In genomic region chr7:110972796-110973195, GRCm38 (mm10) we compare ENCODE assay signal across 18 mouse cellular contexts. TPM values are rescaled to one million over a fixed set of nuclear protein-coding genes. Genes with fewer than 3 reads are reported as not detected.
DNase-seq lines count a peak whose midpoint lies in the region; ATAC-seq and TF ChIP-seq lines count a peak whose summit lies in the region.
"Had no signal": no experiment of that assay in that cellular context is flagged by ENCODE, and none has a peak within 500 bp of the region (broad histone marks: within the 10 kb centered on the region; RNA-seq: fewer than 3 reads in every experiment).

No protein-coding gene starts in this region.

- H3K27me3 ChIP-seq in kidney, adult 2 months (replicated peaks; ENCODE audit: control insufficient read depth, insufficient read depth, low read length) = no peaks in the 10 kb centered on the region
- no peaks in the 10 kb centered on the region for H3K27me3 ChIP-seq in kidney, embryonic 14.5 days (ENCODE audit: control insufficient read depth, insufficient read depth, low read length)
- H3K27me3 ChIP-seq: forebrain, embryonic 13.5 days; heart, embryonic 15.5 days had no signal

- peak overlapping the region; percentile 5 for H3K27ac ChIP-seq in kidney, adult 2 months (ENCODE audit: insufficient read depth, low read depth, low read length)
- H3K27ac ChIP-seq in kidney, embryonic 14.5 days (ENCODE audit: low read depth, low read length) = peak overlapping the region; percentile 56; the same call in 1 of the 2 replicates
- H3K27ac ChIP-seq: embryonic facial prominence, embryonic 10.5 days; forebrain, embryonic 13.5 days; heart, adult 2 months; heart, embryonic 15.5 days had no signal

- DNase-seq in kidney, adult 2 months = peak; percentile 71
- peak; percentile 48 for DNase-seq in kidney, postnatal 10 days
- DNase-seq in spleen, postnatal 36 days (ENCODE audit: low spot score in 2 of 2) = no peak
- no peak for DNase-seq in yolk sac, embryonic 10.5 days (ENCODE audit: low spot score)
- no peak for DNase-seq in urinary bladder, adult 18-20 months (ENCODE audit: low spot score in 2 of 2)
- DNase-seq: adrenal gland, adult 8-10 months; adrenal gland, postnatal 36 days; cerebellum, adult 2 months; cerebellum, postnatal 10 days; forebrain, postnatal 0 days; gastrocnemius, postnatal 14 days; heart, adult 2 months; heart, postnatal 14 days had no signal

- no peak overlapping the region for H3K4me3 ChIP-seq in kidney, adult 2 months (ENCODE audit: insufficient read depth, low read depth, low read length)
- H3K4me3 ChIP-seq in kidney, embryonic 14.5 days (ENCODE audit: low read length) = no peak overlapping the region
- H3K4me3 ChIP-seq: embryonic facial prominence, embryonic 10.5 days; forebrain, embryonic 13.5 days; heart, adult 2 months; heart, embryonic 15.5 days had no signal

- no peaks in the 10 kb centered on the region for H3K36me3 ChIP-seq in kidney, adult 2 months (ENCODE audit: control insufficient read depth, insufficient read depth, low read length)
- H3K36me3 ChIP-seq in kidney, embryonic 14.5 days (ENCODE audit: control insufficient read depth, insufficient read depth, low read length) = no peaks in the 10 kb centered on the region
- H3K36me3 ChIP-seq: embryonic facial prominence, embryonic 10.5 days; heart, embryonic 15.5 days had no signal

- TF ChIP-seq POLR2A in kidney, adult 2 months (IDR thresholded peaks at IDR 0.05; ENCODE audit: low read depth, low read length) = no peak

- H3K4me2 ChIP-seq in kidney, embryonic 14.5 days (replicated peaks; ENCODE audit: low read depth, low read length) = no peak overlapping the region
- H3K4me2 ChIP-seq: forebrain, embryonic 13.5 days; heart, embryonic 11.5 days; heart, embryonic 15.5 days had no signal

- TF ChIP-seq CTCF in kidney, adult 2 months (conservative IDR thresholded peaks at IDR 0.05; ENCODE audit: insufficient read depth, insufficient read length, low read depth, low read length) = no peak

- no peaks in the 10 kb centered on the region for H3K9me3 ChIP-seq in kidney, embryonic 14.5 days (ENCODE audit: control insufficient read depth, low read length)
- H3K9me3 ChIP-seq: embryonic facial prominence, embryonic 10.5 days; forebrain, embryonic 13.5 days; heart, embryonic 15.5 days had no signal

- H3K4me1 ChIP-seq in kidney, adult 2 months (ENCODE audit: control insufficient read depth, insufficient read depth, low read length) = peaks cover 8% of the 10 kb centered on the region; the same call in 1 of the 2 replicates
- H3K4me1 ChIP-seq in kidney, embryonic 14.5 days (ENCODE audit: control insufficient read depth, insufficient read depth, low read length) = peaks cover 17% of the 10 kb centered on the region
- H3K4me1 ChIP-seq: embryonic facial prominence, embryonic 10.5 days; forebrain, embryonic 13.5 days had no signal

- 33% methylated on average over 2 of the region's 2 CpGs for WGBS in kidney, adult 2 months
- WGBS in kidney, embryonic 14.5 days = 16% methylated on average over 2 of the region's 2 CpGs

- ATAC-seq in kidney, embryonic 14.5 days (ENCODE audit: low FRiP score, low TSS enrichment) = peak; percentile 76; the same call in 1 of the 2 replicates
- ATAC-seq: forebrain, embryonic 13.5 days; forebrain, postnatal 0 days had no signal

- no peak overlapping the region for H3K9ac ChIP-seq in kidney, embryonic 14.5 days (ENCODE audit: low read depth, low read length)
- H3K9ac ChIP-seq: forebrain, embryonic 13.5 days; forebrain, postnatal 0 days; heart, embryonic 15.5 days had no signal

RNA-seq across cellular contexts. Expression of gene Mrvi1, which starts 9.5 kb away (rescaled TPM):
- polyA plus RNA-seq in kidney, adult 2 months (2012; rRNA removed) = 9.7 and 12.6 TPM in 2 replicates
- 8.0 and 15.1 TPM in 2 replicates for polyA plus RNA-seq in kidney, embryonic 14.5 days (2014; fragmentation: Nextera tagmentation; extraction: Ambion mirVana)

RNA-seq across cellular contexts. Expression of gene Ctr9, which starts 56.0 kb away (rescaled TPM):
- polyA plus RNA-seq in kidney, adult 2 months (2012; rRNA removed) = 11.5 and 12.7 TPM in 2 replicates
- 37.9 and 75.7 TPM in 2 replicates for polyA plus RNA-seq in kidney, embryonic 14.5 days (2014; fragmentation: Nextera tagmentation; extraction: Ambion mirVana)

Comparison
In these comparisons a context has a peak if more than half of its experiments do, and no peak if none do; other contexts are left out.
1. DNase-seq: peak in kidney, adult 2 months (single experiment) and kidney, postnatal 10 days (single experiment); none in spleen, postnatal 36 days (0 of 2), yolk sac, embryonic 10.5 days (single experiment) and urinary bladder, adult 18-20 months (0 of 2).